Mouse (Mus musculus): ENCODE results near the gene Nuak1.

Gene Nuak1

DNA sequence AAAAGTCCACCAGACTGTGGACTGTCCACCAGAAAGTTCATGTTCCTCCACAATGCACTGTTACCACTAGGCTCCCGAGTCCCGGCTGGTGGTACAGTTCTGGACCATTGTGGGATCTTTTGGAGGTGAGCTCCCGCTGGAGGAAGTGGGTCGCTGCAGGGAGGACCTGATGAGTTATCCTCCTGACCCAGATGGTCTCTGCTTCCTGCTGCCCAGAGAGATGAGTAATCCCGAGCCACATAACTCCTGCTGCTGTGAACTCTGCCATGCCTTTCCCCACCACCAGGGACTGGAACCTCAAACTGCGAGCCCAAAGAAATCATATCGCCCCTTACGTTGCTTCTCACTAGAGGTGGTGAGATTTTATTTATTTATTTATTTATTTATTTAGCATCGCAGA lies 4.0 kb upstream of the Nuak1 start:
- no peak for DNase-seq

DNA sequence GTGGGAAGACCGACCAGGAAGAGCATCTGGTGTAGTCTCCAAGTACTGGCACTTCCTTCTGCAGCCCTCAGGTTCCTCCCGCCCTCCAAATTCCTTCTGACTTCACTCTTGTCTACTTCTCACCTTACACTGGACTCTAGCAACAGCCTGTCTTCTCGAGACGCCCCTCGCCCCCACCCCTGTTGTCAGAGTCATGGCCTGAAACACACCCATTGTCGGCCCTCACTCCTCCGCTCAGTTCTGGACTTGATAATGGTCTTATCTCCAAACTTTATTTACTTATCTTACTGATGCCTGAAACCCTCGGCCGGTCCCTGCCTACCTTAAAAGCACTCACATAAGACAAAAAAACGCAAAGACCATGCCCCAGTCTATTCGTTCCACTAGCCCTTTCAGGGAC lies 1.4 kb upstream of the Nuak1 start:
- no peak for DNase-seq

DNA sequence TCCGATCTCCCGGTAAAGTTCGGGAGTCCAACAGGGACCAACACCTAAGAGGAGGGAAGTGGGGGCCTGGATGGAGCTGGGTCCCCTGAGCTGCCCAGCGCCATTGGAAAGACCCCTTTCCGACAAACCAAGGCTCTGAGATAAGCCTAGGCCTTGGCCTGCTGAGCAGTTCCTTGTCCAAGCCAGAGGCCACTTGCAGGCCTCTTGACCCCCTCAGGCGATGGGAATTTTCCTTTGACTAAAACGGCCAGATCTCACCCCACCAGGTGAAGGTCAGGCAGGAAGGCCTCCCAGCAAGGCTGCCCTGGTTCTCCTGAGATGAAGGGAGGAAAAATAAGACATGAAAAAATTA lies 1.0 kb upstream of the Nuak1 start:
- DNase-seq: peak; percentile 51

DNA sequence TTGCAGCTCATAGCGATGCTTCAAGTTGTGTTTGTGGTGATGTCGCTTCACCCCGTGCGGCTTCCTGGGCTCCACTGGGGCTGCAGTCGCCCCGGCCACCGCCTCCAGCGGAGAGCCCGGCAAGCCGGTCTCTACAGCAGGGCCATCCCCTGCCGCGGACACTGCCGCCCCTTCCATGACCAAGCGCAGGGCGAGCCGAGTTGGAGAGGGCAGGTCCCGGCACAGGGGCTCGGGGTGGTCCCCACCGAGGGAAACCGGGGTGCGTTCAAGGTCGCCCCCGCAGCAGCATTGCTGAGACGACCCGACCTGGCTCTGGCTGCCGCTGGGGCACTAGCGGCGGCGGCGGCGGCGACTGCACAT lies 236 bp downstream of the Nuak1 start:
- no peak for DNase-seq

DNA sequence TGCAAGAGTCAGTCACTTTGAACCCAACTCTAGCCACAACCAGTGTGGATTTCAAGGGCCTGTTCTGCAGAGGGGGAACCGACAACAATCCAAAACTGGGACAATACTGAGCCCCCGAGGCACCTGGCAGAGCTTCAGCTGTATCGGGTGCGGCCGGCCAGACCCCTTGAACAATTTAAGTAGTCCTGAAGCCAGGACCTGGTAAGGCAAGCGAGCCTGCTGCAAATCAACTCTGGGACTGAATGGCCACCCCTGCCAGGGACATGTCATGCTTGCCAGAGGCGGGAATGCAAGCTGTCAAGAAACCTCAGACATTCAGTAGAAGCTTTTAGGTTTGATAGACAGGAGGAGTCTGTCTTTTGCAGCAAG lies 1.2 kb downstream of the Nuak1 start:
- no peak for DNase-seq

DNA sequence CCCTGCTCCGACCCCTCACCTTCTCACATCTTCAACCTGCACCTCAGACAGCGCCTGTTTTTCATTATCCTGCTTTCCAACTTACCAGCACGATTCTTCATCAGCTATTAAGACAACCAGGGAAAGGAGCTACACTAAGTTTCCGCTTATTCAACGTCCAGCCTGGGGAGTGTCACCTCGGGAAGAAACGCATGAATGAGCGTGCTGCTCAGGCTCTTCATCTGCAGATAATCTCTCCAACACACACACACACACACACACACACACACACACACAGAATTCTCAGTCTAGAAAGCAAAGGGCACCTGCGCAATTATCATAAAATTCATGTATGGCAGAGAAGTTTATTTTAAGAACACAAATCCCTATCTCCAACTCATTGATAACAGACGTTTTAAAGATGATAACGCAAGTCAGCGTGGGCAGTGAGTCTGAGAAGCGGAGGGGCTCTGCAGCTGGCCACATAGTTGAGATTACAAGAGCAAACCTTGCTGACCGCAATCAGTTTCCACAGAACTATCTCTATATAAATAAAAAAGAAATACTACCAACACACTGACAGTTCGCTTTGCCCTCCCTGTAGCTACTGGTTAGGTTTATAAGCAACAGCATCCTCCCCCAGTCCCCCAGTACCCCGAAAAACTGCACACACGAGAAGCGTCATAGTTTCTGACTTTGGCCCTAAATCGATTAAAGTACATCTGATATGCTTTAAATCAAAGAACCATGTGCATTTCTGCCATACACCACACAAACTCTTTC lies 1.8 kb downstream of the Nuak1 start:
- DNase-seq: no peak

DNA sequence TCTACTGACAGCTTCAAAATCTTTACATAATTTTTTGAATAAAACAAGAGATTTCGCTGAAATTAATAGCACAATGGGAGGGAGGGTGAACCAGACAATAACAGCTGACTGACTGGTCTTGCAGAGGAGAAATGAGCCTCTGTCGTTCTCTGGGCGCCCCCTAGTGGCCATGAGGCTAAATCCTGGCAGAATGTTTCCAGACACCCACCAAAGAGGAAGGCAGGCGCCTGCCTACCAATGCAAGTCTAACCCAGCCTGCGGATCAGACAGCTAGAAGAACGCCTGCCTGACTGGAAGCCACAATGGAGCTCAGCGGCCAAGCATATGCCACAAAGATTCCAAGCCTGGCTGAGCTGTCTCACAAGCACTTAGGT lies 2.4 kb downstream of the Nuak1 start:
- DNase-seq: peak; percentile 96

DNA sequence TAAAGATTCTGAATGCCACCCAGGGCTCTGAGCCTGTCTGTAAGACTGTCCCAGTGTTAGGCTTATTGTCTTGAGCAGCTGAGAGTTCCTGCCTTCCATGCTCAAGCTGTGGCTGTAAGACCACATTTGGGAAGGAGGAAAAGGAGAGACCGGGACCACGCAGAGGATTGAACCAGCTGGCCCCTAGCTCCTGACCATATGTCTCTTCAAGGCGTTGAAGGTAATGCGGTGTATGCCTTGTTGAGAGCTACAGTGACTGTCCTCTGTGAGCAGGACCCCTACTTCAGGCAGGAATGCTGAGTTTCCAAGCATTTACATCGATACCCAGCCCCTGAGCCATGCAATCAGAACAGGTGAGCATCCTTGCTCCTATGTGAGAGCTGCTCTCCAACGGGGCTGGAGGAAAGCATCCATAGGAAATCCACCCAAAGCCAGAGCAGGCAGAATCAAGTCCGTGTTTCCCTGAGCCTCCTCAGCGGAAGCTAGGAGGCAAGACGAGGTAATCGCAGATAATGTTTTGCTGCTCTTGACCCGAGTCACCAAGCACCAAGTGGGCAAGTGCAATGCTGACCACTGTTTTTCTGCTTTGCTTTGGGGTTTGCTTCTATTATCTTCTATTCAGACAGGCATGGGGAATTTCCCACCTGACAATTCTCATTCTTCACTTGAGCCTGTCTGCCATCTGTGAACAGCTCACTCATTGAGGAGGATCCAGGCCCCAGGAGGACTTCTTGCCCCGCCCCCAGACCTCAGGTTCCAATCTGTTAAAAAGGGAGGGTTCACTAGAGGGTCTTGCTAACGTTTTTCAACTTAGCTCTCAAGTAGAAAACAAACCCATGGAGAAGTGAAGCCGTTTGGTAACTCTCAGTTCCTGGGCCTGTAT lies 3.0 kb downstream of the Nuak1 start:
- DNase-seq: no peak

DNA sequence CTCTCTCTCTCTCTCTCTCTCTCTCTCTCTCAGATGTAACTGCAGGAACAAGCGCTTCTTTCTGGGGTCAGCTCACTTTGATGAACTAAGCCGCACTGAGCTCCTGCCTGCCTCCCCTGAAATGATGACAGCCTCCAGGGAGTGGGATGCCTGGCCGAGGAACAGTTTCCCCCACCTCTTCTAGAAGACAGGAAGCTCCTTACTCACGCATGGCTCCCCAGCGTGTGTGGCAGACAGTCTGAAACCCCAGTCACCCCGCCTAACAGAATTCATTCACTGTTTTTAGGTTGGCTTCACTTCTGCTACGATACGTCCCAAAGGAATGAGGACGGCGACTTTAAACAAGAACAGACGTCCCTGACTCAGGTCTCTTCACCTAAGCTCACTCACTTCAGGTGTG lies 4.5 kb downstream of the Nuak1 start:
- no peak for DNase-seq

DNA sequence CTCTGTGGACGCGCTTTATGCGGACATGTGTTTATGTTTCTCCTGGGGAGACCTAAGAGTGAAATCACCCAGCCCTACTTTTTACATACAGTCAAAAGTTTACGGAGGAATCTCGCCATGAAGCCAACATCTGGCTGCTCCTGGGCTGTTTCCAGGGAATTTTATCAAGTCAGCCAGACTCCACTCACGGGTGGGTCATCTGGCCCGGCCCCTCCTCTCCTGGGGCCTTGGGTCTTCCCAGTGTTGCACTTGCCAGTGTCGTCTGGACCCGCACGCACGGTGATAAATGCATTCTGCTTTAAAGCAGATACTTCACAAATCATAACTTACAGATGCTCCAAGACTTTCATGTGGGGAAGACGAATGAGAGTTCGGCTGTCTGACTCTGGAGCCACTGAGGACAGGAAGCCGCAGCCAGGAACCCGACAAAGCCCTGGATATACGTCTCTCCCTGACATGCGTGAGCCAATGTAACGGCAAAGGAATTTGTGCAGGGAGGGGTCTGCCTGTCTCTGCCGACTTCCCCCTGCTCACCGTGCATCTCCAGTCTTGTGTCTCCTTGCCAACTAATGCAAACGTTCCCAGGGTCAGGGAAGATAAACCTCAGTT lies 7.1 kb downstream of the Nuak1 start:
- no peak for DNase-seq

DNA sequence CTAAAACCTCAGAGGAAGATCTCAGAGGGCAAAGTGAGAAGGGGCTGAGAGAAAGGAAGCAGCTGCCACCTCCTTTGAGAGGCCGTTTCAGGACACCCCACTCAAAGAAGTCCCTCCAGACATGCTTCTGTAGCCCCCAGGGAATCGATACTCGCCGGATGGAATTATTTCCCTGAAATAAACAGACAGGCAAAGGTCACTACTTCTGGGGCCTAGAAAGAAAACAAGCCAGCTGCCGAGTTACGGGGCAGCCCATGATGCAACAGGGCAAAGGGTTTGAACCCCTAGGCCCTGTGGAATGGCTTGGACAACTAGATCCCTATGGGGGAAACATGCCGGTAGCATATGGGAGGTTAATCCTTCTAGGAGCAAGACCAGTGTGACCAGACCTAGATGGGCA lies 16.0 kb downstream of the Nuak1 start:
- peak; percentile 57 for DNase-seq

DNA sequence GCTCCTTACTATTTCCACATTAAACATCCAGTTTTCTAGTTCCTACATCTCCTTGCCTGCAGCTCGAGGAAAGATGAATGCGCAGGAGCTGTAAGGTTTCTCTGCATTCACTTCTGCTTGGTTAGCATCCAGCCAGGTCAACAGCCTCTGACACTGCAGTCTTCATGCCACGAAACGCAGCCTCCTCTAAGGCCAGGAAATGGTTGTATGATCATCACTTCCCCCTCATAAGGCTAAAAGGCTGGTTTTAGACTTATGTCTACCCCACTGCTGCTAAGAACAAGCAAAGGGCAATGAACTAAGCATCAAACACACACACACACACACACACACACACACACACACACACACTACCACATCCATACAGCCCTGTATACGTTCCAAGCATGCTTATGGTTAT lies 16.5 kb downstream of the Nuak1 start:
- DNase-seq: no peak

DNA sequence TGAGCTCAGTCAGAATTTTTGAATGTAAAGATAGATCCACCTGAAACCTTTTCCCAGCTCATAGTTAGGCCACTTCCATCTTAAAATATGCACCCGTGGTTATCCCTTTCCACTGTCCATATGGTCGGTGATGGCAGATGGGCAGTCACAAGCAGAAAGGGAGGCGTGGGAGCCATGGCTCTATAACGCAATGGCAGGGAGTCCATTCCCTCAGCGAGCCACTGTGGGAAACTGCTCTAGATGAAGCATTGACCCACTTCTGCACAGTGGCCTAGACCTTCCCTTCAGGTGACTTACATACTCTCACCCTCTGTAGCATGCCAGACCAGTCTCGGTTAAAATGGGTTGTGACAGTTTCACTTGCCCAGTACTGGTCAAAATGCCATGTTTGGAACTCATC lies 19.8 kb downstream of the Nuak1 start:
- no peak for DNase-seq

DNA sequence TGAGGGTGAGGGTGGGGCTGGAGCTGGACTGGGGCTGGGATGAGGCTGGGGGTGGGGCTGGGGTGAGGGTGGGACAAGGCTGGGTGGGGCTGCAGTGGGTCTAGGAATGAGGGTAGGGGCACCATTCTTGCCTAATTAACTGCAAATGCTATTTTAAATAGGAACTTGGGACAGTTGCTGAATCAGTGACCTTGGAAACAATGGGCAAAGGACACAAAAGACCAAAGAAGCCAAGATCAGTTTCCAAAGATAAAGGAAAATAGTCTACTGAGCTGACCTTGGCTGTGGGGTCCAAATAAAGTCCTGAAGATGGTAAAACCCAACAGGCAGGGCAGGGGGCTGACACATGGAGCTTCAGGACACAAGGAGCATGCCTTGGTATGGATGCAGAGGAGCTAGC lies 22.0 kb downstream of the Nuak1 start:
- no peak for DNase-seq

DNA sequence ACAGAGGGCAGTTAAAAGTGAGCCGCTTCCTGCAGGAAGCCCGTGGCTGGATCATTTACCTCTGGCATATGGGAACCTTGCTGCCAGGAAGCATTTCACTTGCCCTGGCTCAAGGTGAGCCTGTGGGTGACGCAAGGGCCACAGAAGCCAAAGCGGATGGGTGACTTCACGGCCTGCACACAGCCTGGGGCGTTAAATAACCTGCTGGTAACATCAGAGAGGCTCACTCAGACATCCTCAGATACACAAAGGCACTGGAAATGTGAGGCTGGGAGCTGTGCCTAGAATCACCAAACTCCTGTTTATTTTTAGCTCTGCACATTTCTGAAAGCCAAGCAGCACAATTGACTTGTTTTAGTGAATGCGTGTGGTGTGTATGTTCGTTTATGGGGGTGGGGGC lies 23.6 kb downstream of the Nuak1 start:
- DNase-seq: no peak

DNA sequence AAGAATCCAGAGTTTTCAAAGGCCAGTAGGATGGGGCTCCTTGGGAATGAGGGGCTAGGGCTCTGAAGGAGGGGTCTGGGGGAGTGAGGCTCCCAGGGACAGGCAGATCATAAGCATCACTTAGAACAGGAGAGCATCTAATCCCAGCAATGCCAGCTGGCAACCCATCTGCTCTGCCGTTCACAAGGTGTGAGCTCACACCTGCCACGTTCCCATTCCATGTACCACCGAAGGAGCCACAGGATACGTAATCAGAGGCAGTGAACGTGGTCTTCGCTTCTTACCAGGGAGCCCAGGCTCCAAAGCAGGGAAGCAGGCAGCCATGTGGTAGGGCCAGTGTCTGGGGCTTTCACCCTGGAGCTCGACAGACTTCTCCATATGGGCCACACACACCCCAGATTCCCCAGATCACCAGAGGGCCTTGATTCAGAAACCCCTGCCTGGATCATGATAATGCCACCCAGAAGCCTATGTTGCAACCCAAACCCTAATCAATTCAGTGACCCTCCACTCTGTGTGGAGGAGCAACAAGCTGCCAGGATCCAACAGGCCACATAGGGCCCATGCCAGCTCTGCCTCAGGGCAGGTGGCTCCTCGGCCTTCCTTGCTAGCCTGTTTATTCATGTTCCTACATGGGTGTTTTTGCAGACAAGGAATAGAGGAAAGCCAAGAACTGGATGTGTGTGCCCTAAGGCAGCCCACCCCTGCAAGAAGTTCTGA lies 25.3 kb downstream of the Nuak1 start:
- no peak for DNase-seq

DNA sequence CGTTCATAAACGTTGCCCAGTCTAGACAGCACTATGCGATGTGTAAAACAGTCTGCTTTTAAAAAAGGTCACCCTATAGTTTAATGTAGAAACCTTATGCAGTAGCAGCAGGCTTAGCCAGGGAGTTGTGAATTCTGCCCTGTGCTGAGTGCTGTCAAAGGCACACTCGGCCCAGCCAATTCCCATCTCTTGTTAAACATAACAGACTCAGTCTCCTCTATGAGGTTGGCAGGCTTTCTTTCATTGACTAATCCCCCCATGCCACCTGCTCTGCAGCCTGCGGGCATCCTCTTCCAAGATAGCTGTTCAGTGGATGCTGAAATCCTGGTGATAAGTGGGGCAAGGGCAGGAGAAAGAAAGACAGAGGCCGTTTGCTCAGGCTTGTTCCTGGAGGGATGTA lies 27.1 kb downstream of the Nuak1 start:
- DNase-seq: no peak

DNA sequence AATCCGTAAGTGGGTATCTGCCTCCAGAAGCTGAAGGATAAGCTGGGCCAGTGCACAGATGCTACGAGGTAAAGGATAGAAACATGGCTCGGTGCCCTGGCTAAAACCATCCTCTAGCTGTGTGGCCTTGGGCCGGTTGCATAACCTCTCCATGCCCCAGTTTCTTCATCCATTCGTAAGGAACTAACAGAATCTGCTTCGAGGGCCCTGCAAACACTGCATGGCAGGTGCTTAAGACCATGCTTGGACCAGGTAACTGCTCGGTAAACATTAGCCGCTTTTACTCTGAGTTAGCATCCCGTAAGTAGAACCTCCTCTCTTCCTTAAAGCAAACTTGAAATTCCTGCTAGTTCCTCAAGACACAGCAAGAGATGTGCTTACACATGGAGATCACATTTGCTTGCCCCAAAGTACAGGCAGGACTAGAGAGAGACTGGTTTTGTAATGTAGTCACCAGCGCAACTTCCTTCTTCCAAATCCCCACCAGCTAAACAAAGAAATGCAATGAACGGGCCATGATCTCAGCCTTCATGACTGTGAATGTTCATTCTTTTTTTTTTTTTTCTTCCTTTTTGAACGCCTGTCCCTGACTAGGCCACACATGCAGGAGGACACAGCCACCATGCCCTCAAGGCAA lies 28.0 kb downstream of the Nuak1 start:
- peak; percentile 34 for DNase-seq

DNA sequence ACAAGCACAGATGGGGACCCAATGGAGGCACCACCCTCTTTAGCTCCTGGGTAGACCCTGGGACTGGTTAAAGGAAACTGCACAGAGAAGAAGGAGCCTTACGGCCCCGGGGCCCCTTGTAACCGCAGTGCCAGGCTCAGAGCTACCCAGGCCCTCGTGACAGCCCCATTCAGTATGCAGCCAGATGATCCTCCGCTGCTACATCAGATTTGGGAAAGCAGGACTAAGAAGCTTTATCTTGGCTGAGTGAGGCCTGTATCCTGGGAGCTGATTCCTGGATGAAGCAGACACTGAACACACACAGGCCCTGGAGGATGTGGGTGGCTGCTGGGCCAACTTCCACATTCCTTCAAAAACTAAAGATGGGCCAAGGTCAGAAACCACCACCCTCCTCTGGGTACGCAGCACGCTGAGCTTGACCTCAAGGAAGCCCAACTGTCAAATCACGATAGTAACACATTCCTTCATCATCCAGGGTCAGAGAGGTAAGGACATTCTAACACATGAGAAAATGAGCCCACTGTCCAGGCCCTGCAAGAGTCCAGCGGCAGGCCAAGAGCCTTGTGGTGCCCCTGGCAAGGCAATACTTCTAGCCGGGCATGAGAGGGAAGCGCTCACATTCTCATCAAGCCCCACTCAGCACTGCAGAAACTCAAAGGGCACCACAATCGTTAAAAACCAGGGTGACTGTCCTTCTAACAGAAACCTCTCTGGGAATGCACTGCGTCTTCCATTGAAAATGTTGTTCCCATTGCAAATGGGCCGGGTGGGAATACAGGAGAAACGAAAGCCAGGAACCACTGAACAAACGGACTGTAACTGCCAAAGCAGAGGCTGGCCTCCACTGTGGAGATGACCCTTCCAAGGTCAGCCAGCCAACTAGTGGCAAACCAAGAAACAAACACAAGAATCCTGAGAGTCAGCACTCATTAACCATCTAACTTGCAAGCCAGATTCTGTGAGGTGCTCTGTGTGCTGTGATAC lies 29.0 kb downstream of the Nuak1 start:
- DNase-seq: peak; percentile 66

DNA sequence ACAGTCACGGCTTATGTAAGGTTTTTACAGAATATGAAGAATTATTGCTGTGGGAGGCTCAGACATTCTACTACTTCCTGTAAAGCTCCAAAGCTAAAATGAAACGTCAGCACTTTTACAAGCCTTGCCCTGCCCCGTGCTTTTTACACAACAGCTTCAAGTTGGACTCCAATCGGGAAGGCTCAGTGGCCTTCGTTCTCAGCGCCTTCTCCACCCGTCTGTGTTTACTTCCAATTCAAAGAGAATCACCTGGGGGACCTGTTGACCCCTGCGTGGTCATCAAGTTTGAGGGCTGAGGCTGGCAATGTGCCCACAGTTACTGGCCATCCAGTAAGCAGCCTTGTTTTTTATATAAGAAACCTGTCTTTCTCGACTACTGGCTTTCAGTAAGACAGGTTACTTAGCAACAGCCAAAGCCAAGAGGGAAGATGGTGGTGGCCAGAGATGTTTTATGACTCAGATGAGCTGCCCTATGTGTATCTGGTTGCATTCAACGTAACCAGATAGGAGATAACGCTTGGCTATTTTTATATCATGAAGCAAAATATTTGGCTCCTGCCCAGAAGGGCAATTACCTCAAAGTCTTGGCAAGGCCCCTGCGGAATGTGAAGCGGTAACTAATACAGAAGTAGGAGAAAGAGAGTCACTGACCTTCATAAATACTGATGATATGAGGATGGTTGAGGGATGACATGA lies 31.3 kb downstream of the Nuak1 start:
- DNase-seq: peak; percentile 45

DNA sequence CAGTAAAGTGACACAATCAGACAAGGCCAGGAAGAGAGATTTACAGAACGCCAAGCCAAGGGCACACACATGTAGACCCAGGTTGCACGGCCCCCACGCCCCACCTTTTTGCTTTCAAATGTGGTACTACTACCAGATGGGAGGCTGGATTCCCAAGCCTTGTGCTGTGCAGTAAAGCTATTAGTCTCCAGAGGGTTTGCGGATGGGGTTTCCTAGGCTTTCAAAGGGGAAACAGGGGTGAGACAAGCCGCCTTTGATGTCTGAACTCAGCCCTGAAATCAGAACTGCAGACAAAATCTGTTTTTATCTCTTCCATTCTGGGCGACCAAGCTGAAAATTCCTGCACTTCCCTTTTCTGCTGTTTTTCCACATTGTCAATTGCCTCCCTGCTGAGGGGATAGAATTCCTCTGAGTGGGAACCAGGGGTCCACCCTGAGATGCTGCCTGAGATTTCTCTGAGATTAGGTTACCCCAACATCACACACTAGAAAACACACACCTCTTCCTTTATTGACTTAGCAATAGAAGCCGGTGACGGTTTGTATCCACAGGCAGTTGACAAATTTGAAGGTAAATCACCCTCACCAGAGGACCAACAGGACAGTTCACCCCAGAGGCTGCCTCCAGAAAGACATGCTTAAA lies 35.1 kb downstream of the Nuak1 start:
- no peak for DNase-seq
